Mouse (Mus musculus) ovary, postnatal 14 days (tissue): ENCODE data around the gene Gapt.
"Not testable (repeated sequence)": the region's sequence is repeated elsewhere in the genome, so short reads cannot be mapped to it uniquely, and the experiment has no call there.

Source experiments
- DNase-seq: peaks from one replicate; pipeline ENCODE4 v3.0.0; 2022; ENCODE audit warnings: low spot score

The Gapt gene

GRCm38 (mm10) chr13:110356941-110357340 is at the start of gene Gapt:
Gene Gapt, minus strand, starts transcription at chr13:110357199.
- no peak for DNase-seq

- DNase-seq, result no peak
Observed at GRCm38 (mm10) chr13:110406152-110406551, 49.2 kb upstream of the Gapt start.

GRCm38 (mm10) chr13:110404686-110405085 is 47.7 kb upstream of the Gapt start:
- not testable (repeated sequence) for DNase-seq

DNA sequence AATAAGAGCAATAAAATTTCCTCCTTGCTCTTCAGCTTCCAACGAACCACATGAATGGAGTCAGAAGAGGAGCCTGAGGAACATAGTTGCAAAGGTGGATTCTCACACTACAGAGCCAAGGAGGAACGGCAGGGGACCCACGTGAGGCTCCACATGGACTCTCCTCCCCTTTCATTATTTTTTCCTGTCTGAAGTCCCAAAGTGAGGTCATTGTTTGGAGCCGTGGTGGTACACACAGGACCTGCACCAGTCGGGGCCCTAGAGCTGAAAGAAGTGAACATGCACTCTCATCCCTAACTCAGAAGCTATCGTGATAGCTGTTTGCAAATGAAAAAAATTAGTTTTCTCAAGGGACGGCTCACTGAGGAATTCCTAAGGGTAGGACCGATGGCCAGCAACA is 47.1 kb upstream of the Gapt start:
- DNase-seq, result no peak

- no peak for DNase-seq
Observed at GRCm38 (mm10) chr13:110401877-110402276, 44.9 kb upstream of the Gapt start.

DNA sequence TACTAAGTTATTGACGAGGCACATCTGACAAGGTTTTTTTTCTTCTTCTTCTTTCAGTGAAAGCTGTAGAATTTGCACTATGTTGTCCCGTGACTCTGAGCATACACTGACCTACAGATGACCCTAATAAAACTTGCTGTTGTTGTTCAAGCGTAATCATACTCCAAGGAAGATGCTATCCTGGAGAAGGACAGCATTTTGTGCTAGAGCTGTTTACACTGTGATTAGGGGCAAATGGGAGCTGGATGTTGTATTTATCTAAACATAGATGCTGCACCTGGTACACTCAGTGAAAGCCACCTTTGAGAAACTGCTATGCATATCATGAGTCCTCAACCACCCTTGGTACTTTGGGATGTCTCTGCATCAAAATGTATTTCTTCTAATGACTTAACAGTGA is 44.4 kb upstream of the Gapt start:
- DNase-seq, result no peak

DNA sequence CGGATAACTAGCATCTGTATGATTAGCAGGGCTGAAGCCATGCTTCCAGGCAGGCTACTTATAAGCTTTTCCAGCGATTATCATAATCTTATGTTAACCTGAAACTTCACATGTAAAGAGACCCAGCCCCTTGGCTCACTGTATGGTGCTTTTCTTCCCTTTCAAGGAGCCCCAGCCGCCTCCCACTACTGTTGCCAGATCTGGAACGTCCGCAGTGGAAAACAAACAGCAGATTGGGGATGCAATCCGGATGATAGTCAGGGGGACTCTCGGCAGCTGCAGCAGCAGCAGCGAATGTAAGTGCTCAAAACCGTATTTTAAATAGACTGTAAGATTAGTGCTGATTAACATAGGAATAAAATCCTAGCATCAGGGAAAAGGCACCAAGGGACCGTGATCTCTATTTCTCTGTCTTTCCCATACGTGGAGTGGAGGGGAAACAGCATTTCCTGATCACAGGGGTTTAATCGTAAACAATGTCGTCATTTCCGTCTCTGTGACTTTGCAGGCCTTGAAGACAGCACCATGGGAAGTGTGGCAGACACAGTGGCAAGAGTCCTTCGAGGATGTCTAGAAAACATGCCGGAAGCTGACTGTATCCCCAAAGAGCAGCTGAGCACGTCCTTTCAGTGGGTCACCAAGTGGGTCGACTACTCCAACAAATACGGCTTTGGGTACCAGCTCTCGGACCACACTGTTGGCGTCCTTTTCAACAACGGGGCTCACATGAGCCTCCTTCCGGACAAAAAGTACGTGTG is 41.7 kb upstream of the Gapt start:
- no peak for DNase-seq

GRCm38 (mm10) chr13:110397750-110398149 is 40.8 kb upstream of the Gapt start:
- no peak for DNase-seq

DNA sequence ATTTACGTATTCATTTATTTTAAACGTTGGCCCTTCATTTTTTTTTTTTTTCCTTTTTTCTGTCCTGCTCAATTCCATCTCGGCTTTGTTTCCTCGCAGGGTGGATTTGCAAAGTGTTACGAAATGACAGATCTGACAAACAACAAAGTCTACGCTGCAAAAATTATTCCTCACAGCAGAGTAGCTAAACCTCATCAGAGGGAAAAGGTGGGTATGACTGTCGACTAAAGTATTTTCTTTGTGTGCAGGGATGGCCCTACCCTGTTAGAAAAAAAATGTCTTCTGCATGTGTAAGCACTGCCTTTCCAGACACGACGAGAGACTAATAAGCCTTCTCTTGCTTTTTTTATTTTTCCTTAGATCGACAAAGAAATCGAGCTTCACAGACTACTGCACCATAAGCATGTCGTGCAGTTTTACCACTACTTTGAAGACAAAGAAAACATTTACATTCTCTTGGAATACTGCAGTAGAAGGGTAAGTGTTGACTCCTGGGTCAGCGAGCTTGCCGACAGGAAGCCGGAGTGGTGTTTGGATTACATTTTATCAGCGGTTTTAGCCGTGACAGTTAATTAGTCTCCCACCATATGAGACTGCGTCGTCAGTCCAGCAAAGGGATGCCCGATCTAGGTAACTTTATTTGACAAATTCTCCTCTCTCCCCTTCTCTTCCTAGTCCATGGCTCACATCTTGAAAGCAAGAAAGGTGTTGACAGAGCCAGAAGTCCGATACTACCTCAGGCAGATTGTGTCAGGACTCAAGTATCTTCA is 39.1 kb upstream of the Gapt start:
- DNase-seq, result no peak

GRCm38 (mm10) chr13:110395179-110395794 is 38.3 kb upstream of the Gapt start:
- DNase-seq, result no peak

- DNase-seq, result peak; percentile 95
Observed at GRCm38 (mm10) chr13:110394291-110395178, 37.5 kb upstream of the Gapt start, which contains the start of gene Plk2. Gene Plk2, plus strand, starts transcription at chr13:110395046.

- no peak for DNase-seq
Observed at GRCm38 (mm10) chr13:110392631-110393030, 35.6 kb upstream of the Gapt start.

GRCm38 (mm10) chr13:110392210-110392609 is 35.2 kb upstream of the Gapt start:
- peak; percentile 58 for DNase-seq

- no peak for DNase-seq
Observed at GRCm38 (mm10) chr13:110384514-110384913, 27.5 kb upstream of the Gapt start.

DNA sequence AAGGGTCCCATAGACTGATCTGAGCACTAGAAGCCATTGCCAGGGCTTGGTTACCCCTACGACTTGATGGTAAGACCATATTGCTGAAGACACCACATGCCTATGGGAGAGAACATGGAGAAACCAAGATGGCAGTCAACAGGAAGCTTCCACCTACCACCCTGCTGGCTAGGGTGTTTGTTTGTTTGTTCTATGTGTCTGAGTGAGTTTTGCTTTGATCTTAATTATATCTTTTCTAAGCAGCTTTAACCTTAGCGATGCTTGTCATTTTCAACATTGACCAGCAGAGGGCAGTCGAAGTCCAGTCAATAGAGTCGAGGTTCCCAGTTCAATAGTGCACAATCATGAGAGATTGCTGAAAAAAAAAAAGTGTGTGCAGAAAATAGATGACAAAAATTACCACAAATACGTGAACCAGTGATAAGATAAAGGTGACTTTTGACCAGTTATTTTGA is 25.5 kb upstream of the Gapt start:
- no peak for DNase-seq

DNA sequence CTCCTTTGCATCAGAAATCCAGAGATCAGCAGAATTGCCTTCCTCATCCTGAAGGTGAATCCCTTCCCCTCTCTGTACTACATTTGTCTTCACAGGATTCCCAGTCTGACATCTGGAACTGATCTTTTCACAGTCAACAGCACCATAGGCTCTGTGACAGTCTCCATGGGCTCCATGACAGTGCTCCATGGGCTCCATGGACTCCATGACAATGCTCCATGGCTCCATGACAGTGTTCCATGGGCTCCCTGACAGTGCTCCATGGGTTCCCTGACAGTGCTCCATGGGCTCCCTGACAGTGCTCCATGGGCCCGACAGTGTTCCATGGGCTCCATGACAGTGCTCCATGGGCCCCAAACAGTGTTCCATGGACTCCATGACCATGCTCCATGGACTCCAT is 12.7 kb upstream of the Gapt start:
- no peak for DNase-seq

GRCm38 (mm10) chr13:110368556-110369040 is 11.6 kb upstream of the Gapt start:
- DNase-seq, result peak; percentile 63

DNA sequence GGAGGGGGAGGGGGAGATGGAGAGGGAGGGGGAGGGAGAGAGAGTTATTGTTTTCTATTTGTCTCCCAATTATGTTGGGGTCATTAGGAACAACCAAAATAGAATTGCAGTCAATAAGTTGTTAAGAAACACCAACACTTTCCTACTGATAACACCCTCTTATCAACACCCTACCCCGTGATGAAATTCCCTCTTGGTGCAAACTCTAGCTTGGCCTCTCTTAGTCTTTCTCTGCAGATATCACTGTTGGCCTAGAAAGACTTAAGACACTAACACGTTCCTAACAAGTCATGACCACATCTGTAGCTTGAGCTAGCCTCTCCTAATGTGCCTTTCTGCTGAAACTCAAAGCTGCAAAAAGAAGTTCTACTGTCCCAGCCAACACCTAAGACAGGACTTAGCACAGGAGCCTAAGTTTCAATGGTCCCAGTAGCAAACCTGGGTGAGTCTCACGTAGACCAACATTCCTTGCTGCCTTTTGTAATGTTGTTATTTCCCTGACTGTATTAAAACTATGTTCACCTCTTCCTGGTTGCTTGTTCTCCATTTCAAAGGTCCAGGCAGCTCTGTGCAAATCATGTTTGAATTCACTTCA is 11.1 kb upstream of the Gapt start:
- no peak for DNase-seq

DNA sequence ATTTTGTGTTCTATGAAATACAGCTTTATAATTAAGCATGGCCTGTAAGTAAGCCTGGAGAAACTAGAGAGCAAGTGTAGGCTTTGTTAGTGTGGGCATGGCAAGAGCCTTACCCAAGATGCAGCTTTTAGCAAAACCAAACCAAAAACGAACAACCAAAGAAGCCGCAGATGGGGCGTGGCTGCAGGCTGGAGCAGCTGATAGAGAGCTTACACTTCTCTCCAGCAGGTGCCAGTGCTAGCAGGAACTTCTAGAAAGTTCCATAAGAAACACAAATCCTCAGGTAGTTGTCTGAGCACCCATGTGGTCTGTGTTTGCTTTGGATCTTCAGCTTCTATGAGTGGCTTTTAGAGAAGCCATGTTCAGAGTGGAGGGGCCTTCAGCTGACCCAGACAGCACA is 9.5 kb upstream of the Gapt start:
- no peak for DNase-seq

DNA sequence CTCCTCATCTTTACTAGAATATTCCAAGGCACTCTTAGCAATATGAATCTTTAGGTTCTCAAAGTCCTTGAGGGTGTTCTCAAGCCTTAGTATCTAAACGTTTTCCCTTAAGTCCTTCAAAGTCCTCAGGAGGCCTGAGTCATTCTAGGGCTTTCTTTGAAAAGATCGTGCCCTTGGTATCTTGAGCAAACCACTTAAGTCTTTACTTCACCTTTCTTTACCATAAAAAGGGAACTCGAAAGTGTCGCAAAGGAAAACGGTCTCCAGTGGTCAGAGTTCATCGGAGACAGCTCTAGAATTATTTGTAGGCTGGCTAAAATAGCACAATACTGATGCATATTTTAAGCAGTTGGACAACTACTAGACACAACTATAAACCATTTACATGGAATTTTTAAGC is 6.7 kb upstream of the Gapt start:
- no peak for DNase-seq

DNA sequence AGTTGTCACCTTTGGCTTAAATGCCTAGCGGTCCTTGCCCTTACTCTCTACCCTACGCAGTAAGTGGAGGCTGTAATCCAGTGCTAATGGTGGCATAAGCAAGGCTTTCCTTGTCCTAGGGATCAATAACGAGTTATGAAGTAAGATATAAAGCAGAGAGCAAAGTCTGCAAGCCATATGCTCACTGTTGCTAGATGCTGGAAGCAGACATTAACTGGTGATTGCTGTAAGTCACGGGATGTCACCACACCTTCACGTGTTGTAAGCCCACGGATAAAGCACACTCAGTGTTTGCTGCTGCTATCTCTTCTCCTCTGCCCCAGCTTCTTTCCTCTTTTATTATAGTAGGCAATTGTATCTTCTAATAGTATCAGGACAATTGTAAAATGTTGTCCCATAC is 5.9 kb downstream of the Gapt start:
- DNase-seq, result no peak
